Mouse (Mus musculus) cerebellum, adult 2 months (tissue): Measurements from ENCODE around the gene Spib.

Source experiments
- CTCF ChIP-seq: fragments of 200-500 bp; IDR thresholded peaks from 2 replicates; pipeline ENCODE4 v1.5.1; 2011; ENCODE audit warnings: low read depth, mild to moderate bottlenecking, control low read depth, low read length, moderate library complexity, borderline replicate concordance; ENCODE audit not compliant: insufficient read depth
- POLR2A ChIP-seq: fragments of 200-500 bp; IDR thresholded peaks from 2 replicates; pipeline ENCODE4 v1.6.1; 2011; ENCODE audit warnings: low read length, control low read depth, borderline replicate concordance; ENCODE audit not compliant: insufficient read depth

DNA sequence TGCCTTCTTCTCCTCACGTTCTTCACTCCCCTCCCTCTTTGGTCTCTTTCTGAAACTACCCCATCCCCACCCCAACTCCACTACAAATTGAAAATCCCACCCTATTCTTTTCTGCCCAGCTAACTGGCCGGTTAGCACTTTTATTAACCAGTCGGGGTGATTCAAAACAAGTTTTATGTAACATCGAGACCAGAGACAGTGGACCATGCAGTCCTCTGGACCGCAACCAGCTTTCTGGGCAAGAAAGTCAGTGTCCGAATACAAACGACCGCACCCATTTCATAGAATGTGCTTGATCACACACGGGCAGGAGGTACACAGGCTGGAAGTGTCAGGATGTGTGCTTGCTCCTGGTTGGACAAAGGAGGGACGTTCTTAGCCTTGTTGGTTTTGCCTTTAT, 32.6 kb upstream of the Spib start:
- TF ChIP-seq CTCF (no peak), POLR2A (no peak)
